Mouse (Mus musculus): ENCODE results near the gene Oas1f.
"Not testable (repeated sequence)": the region's sequence is repeated elsewhere in the genome, so short reads cannot be mapped to it uniquely, and the experiment has no call there.

Oas1f gene

DNA sequence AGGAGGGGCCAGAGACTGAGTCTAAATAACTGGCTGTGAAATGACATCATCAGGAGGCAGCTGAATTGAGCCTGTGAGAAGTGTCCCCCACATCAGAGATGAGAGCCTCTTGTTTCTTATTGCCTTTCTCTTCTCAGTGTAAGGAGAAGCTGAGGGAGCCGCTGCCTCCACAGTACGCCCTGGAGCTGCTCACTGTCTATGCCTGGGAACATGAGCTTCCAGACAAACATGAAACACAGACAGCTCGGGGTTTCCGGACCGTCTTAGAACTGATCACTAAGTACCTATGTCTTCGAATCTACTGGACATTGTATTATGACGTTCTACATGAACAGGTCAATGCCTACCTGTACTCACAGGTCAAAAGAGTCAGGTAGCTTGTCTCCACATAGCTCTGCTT, 23.6 kb downstream of the Oas1f start:
- DNase-seq (ENCODE audit: extremely low read depth, low read depth) = no peak

GRCm38 (mm10) chr5:120871469-120871868, 24.3 kb downstream of the Oas1f start:
- DNase-seq (ENCODE audit: extremely low read depth, low read depth) = no peak

GRCm38 (mm10) chr5:120876839-120877238, 29.7 kb downstream of the Oas1f start:
- not testable (repeated sequence) for DNase-seq (ENCODE audit: extremely low read depth, low read depth)

DNA sequence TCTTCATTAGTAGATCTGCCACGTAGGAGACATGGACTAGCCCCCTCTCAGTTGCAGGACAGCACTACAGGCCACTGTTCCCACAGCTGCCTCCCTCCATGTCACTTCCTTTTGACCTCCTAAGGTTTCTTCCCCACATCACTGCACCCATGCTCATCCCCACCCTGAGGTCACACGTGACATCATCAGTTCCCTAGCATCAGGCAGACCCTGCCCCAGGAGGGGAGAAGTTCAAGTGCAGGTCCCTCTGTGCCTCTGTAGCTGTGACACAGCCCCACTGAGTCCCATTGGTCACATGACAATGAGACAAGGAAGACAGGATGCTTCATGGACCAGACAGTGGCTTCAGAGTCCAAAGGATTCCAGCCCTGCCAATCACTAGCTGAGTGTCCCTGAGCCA, 30.2 kb downstream of the Oas1f start:
- not testable (repeated sequence) for DNase-seq (ENCODE audit: extremely low read depth, low read depth)

- DNase-seq (ENCODE audit: extremely low read depth, low read depth) = not testable (repeated sequence)
Measured at GRCm38 (mm10) chr5:120878803-120879202, 31.6 kb downstream of the Oas1f start.

GRCm38 (mm10) chr5:120881681-120882080, 34.5 kb downstream of the Oas1f start:
- not testable (repeated sequence) for DNase-seq (ENCODE audit: extremely low read depth, low read depth)

DNA sequence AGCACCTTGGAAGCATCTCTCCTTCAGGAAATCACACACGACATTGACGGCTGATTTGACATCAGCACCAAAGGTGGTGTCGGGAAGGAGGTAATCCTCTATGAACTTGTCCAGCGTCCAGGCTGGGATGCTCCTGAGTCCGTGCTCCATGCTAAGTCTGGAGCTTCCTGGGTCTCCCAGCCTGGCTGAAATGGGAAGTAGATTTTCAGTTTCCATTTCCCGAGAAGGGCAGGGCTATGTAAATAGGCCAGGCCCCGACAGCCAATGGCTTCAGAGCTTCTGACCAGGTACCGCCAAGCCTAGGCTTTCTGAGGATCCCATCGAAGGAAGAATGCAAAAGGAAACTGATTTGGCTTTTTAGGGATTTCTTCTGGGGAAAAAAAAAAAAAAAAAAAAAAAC, 40.2 kb downstream of the Oas1f start, which contains the start of gene Oas1g:
TSS of gene Oas1g (minus strand) at position 201 of the 400 bp plus-strand sequence.
- DNase-seq (ENCODE audit: extremely low read depth, low read depth) = not testable (repeated sequence)

- no peak for DNase-seq (ENCODE audit: extremely low read depth, low read depth)
Measured at GRCm38 (mm10) chr5:120887831-120888230, 40.7 kb downstream of the Oas1f start.

GRCm38 (mm10) chr5:120888294-120888815, 41.2 kb downstream of the Oas1f start:
- not testable (repeated sequence) for DNase-seq (ENCODE audit: extremely low read depth, low read depth)

- no peak for DNase-seq (ENCODE audit: extremely low read depth, low read depth)
Measured at GRCm38 (mm10) chr5:120890026-120890425, 42.9 kb downstream of the Oas1f start.

DNA sequence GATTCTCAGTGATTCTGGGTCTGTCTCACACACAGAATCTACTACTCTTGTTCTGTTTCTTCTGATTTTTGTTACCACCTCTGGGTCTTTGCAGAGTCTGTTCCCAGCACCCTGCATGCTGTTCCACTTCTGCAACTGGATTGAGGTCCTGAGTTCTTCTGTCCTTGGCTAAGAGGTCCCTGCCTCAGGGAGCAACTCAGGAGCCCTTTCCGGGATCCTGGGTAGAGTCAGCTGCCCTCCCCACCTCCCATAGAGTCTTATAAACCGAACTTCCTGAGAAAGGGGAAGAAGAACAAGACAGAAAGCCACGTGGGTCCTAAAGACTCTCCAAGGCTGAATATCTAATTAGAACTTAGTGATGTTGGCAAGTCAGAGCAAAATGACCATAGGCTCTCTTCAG, 43.8 kb downstream of the Oas1f start:
- no peak for DNase-seq (ENCODE audit: extremely low read depth, low read depth)

DNA sequence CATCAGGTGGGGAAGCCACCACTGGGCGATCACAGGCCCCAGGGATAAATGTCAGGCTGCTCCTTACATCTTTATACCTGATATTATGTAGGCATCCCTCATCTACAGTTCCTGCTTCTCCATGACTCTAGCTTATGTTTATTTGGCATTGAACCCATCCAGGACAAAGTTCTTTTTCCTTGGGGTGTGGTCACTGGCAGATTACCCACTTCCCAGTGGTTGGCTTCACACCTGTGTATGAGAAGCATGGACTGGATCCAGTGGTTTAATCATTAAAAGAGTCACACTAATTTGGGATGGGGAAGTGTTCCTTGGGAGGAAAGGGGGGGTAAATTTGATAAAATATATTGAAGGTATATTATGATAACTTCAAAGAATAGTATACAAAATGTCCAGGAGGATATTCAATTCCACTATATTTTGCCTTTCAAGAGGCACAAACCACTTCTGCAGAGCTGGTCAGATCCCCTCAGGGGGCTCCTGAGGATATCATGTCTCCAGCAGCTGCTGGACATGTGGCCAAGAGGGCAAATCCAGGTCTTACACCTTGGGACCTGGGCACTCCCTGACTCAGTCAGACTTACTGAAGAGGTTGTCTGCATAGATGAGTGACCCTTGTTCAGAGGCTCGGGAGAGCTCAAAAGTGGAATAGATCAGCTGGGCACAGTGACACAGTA, 44.5 kb downstream of the Oas1f start:
- not testable (repeated sequence) for DNase-seq (ENCODE audit: extremely low read depth, low read depth)

- DNase-seq (ENCODE audit: extremely low read depth, low read depth) = no peak
Measured at GRCm38 (mm10) chr5:120892243-120892660, 45.1 kb downstream of the Oas1f start.

DNA sequence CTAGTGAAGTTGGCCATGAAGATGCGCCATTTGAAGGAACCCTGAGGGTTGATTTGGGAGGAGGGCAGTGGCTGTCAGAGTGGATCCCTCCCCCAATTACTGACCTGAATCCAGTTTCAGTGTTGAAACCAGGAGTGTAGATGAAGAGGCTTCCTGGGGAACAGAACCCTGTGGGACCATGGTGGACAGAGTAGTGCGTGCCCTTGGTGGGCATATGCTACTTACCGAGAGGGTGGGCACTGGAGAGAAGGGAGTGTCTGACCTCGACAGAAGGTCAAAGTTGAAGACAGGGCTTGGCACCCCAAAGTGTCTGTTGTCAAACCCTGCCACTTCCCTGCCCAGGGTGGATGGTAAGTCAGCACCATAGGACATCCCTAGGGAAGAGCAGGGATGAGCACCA, 46.7 kb downstream of the Oas1f start:
- not testable (repeated sequence) for DNase-seq (ENCODE audit: extremely low read depth, low read depth)

- not testable (repeated sequence) for DNase-seq (ENCODE audit: extremely low read depth, low read depth)
Measured at GRCm38 (mm10) chr5:120894692-120895091, 47.5 kb downstream of the Oas1f start.

GRCm38 (mm10) chr5:120895231-120895900, 48.2 kb downstream of the Oas1f start:
- DNase-seq (ENCODE audit: extremely low read depth, low read depth) = no peak

- DNase-seq (ENCODE audit: extremely low read depth, low read depth) = no peak
Measured at GRCm38 (mm10) chr5:120898307-120898706, 51.1 kb downstream of the Oas1f start.

GRCm38 (mm10) chr5:120898726-120899125, 51.6 kb downstream of the Oas1f start:
- DNase-seq (ENCODE audit: extremely low read depth, low read depth) = no peak

DNA sequence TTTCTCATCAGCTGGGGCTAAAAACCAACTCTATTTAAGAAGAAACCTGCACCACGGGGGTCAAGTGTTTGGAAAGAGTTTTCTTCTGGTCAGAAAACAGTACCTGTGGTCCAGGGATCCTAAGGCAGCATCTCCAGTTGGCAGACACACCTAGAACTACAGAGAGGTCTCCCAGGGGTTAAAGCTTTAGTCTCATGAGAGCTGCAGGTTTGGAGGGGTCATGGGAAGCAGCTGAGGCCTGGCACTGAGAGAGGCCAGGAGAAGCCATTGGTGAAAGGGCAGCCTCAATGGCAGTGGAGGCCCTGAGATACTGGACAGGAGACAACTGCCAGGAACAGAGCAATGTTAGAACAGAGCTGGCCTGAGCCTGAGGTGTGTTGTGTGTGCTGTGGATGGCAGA, 53.5 kb downstream of the Oas1f start:
- DNase-seq (ENCODE audit: extremely low read depth, low read depth) = no peak

GRCm38 (mm10) chr5:120902056-120902455, 54.9 kb downstream of the Oas1f start:
- no peak for DNase-seq (ENCODE audit: extremely low read depth, low read depth)

- DNase-seq (ENCODE audit: extremely low read depth, low read depth) = peak; percentile 16
Measured at GRCm38 (mm10) chr5:120906791-120907733, 59.9 kb downstream of the Oas1f start, which contains the start of gene Oas1a. Gene Oas1a, minus strand, starts transcription at chr5:120907521.
